Mouse (Mus musculus) CD4-positive, CD25-positive, alpha-beta regulatory T cell (primary cell): ENCODE data around the gene Ugt1a6b. TPM values are rescaled to one million over a fixed set of nuclear protein-coding genes. Genes with fewer than 3 reads are reported as not detected.

Source experiments
- polyA plus RNA-seq: library from polyadenylated mRNA; unstranded; fragments of 100-300 nt; shearing (Covaris generic); gene quantifications from one replicate; pipeline ENCODE4 v1.2.1, GENCODE M21; 2017

Ugt1a6b gene
- not detected for polyA plus RNA-seq

DNA sequence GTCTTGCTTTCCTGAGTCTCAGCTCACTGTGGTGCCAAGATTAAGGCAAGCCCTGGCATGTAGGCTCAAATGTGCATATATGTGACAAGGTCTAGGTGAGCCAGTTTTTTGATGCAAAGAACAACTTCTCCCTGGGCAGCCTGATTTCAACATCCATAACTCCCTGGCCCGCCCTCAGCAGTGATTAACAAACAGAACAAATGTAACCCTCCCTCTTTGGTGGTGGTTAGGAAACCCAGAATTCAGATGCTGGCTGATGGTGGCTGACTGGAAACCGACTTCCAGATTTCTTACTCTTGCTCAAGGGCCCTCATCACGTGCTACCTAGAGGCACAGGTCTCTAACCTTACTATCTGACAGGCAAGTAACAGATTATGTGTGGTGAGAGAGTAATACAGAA, at the start of gene Ugt1a6b:
TSS of gene Ugt1a6b (plus strand) at position 234 of the 400 bp plus-strand sequence.

DNA sequence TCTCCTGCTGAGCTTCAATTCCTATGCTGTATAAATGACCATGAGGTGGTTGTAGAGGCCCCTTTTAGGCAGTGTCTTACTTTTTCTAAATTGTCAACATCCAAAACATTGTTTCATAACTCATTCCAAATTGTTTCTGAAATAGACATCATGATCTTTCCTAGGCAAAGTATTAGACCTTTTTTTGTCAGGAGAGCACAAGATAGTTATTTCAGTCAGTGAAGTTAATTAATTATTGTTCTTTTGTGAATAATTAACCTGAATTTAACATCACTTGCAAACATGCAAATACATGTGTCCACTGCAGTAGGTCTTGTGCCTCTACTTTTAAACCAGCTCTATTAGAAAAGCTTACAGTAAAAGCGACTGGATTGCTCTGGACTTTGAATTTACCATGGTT, 48.0 kb upstream of the Ugt1a6b start, which contains the start of gene Ugt1a10:
TSS of gene Ugt1a10 (plus strand) at position 301 of the 400 bp plus-strand sequence.

DNA sequence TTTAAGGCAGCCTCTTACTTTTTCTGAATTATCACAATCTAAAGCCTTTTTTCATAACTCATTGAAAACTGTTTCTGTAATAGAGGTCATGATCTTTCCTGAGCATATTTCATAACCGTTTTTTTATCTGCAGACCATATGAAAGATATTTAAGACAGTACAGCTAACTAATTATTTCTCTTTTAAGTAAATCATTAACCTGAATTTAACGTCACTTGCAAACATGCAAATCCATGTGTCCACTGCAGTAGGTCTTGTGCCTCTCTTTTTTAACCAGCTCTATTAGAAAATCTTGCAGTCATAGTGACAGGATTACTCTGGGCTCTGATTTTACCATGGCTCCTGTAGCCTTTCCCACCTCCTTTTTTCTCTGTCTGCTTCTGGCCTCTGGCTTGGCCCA, 32.6 kb upstream of the Ugt1a6b start, which contains the start of gene Ugt1a9:
TSS of gene Ugt1a9 (plus strand) at position 306 of the 400 bp plus-strand sequence.

GRCm38 (mm10) chr1:88087513-88087912, 15.5 kb upstream of the Ugt1a6b start, which contains the start of gene Ugt1a8:
Ugt1a8 (plus strand) TSS chr1:88087813.

DNA sequence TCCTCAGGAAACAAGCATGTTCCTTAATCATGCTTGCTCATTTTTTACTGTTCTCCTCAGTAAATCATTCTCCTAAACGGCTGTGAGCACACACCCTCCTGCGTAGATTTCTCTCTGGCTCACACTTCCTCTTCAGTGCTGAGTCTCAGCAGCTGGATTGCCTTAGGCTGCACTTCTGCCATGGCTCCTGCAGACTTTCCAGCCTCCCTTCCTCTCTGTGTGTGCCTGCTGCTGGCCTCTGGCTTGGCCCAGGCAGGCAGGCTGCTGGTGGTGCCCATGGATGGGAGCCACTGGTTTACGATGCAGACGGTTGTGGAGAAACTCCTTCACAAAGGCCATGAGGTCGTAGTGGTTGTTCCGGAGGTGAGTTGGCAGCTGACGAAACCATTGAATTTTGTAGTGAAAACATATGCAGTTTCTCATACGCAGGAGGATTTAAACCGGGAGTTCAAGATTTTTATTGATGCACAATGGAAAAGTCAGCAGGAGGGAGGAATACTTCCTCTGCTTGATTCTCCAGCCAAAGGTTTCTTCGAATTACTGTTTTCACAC, 8.0 kb upstream of the Ugt1a6b start, which contains the start of gene Ugt1a7c:
TSS of gene Ugt1a7c (plus strand) at position 122 of the 552 bp plus-strand sequence.

DNA sequence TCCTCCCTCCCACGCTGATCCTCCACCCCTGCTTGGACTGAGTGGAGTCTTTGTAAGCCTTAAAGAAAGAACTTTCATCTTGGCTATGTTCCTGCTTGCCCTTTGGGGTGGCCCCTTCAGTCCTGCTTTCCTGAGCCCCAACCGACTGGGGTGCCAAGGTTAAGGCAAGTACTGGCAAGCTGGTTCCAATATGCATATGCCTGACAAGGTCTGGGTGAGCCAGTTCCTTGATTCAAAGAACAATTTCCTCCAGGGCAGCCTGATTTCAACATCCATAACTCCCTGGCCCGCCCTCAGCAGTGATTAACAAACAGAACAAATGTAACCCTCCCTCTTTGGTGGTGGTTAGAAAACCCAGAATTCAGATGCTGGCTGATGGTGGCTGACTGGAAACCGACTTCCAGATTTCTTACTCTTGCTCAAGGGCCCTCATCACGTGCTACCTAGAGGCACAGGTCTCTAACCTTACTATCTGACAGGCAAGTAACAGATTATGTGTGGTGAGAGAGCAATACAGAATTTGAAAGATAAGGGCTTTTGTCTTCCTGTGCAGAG, 31.5 kb downstream of the Ugt1a6b start, which contains the start of gene Ugt1a6a:
TSS of gene Ugt1a6a (plus strand) at position 353 of the 555 bp plus-strand sequence.

GRCm38 (mm10) chr1:88165711-88166110, 62.7 kb downstream of the Ugt1a6b start, which contains the start of gene Ugt1a5:
Ugt1a5 (plus strand) TSS chr1:88166012.

DNA sequence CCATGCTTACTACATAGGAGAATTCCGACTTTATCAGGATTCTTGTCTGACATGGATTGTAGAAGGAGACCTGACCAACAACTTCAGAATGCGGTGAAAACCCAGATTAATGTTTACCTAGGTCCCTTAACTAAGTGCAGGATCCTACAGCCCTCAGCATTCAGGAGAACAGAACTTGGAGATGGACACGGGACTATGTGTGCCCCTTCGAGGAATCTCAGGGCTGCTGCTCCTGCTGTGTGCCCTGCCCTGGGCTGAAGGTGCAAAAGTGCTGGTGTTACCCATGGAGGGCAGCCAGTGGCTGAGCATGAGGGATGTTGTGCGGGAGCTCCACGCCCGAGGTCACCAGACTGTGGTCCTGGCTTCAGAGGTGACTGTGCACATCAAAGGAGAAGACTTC, 97.4 kb downstream of the Ugt1a6b start, which contains the start of gene Ugt1a2:
TSS of gene Ugt1a2 (plus strand) at position 146 of the 400 bp plus-strand sequence.

GRCm38 (mm10) chr1:88205294-88205922, 102.4 kb downstream of the Ugt1a6b start, which contains the start of gene Dnajb3:
Dnajb3 (minus strand) TSS chr1:88205782.

DNA sequence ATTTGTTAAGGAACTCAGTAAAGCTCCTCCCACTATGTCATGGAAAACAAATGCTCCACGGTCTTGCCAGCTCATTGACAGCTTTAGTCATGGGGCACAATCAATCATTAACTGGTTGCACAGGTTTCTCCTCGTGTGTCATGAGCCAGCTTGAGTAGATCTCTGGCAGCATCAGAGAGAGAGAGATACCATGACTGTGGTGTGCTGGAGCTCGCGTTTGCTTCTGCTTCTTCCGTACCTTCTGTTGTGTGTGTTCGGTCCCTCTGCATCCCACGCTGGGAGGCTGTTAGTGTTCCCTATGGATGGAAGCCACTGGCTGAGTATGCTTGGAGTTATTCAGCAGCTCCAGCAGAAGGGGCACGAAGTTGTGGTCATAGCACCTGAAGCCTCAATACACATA, 108.8 kb downstream of the Ugt1a6b start, which contains the start of gene Ugt1a1:
TSS of gene Ugt1a1 (plus strand) at position 148 of the 400 bp plus-strand sequence.

DNA sequence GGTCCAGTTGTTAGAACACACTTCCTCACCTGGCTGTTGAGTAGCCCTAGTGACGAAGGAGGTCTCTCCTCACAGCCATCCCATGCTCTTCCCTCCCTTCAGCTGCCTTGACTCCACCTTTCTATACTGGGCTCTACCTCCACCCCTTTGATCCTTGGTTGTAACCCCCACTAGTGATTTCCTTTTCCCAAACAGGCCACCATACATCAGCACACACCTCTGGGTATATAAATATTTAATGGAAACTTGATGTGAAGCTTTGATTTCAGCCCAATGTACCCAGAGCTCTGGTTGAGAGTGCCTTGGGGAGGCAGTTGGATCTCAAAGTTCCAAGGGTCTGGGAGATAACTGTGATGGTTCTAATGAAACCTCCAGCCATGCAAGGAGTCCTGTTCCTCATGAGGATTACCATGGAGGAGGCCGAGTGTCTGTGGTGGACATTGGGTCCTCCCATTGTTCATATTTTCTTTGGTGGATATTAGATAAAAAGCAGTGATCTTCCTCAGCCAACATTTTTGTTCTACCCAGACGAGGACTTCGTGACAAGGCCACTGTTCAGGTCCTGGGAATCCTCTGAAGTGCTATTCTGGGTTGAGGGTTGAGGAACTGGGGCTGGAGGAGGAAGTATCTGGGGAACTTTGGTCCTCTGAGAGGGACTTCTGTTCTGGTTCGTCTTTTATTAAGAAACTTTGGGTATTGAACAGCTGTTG, 123.8 kb downstream of the Ugt1a6b start, which contains the start of gene Mroh2a:
TSS of gene Mroh2a (plus strand) at position 317 of the 710 bp plus-strand sequence.

Other genes starting within 250 kb of the Ugt1a6b start
- gene Dgkd, start 250.0 kb upstream of the Ugt1a6b start, polyA plus RNA-seq = 128 TPM
- gene Usp40, start 94.7 kb upstream of the Ugt1a6b start, polyA plus RNA-seq = 21.4 TPM
- not detected for gene Ugt1a10, start 47.9 kb upstream of the Ugt1a6b start, polyA plus RNA-seq
- gene Ugt1a9, start 32.5 kb upstream of the Ugt1a6b start, polyA plus RNA-seq = not detected
- gene Ugt1a8, start 15.4 kb upstream of the Ugt1a6b start, polyA plus RNA-seq = not detected
- gene Ugt1a7c, start 8.2 kb upstream of the Ugt1a6b start, polyA plus RNA-seq = 0.86 TPM
- gene Ugt1a6a, start 31.6 kb downstream of the Ugt1a6b start, polyA plus RNA-seq = 0.14 TPM
- gene Ugt1a5, start 62.8 kb downstream of the Ugt1a6b start, polyA plus RNA-seq = not detected
- not detected for gene Ugt1a2, start 97.3 kb downstream of the Ugt1a6b start, polyA plus RNA-seq
- gene Dnajb3, start 102.5 kb downstream of the Ugt1a6b start, polyA plus RNA-seq = 1.0 TPM
- gene Ugt1a1, start 108.7 kb downstream of the Ugt1a6b start, polyA plus RNA-seq = 0.12 TPM
- 1.2 TPM for gene Mroh2a, start 123.7 kb downstream of the Ugt1a6b start, polyA plus RNA-seq
- 82.7 TPM for gene Hjurp, start 174.4 kb downstream of the Ugt1a6b start, polyA plus RNA-seq
- not detected for gene Trpm8, start 174.4 kb downstream of the Ugt1a6b start, polyA plus RNA-seq